Mouse (Mus musculus) left cerebral cortex, postnatal 25 days (tissue): ENCODE data around the gene Tifab. TPM values are rescaled to one million over a fixed set of nuclear protein-coding genes. Genes with fewer than 3 reads are reported as not detected.

Source experiments
- DNase-seq, 2 experiments: peaks; one replicate each; pipeline ENCODE4 v3.0.0; 2022; ENCODE audit warnings: low spot score in 2 of 2, mixed read lengths in 1 of 2
- intact Hi-C: fragments of 180-260 bp; cut with DNase I; formaldehyde crosslinking; loops from one replicate; pipeline ENCODE4 v1.15.1; 2025
- total RNA-seq, 2 experiments: library from RNA; stranded (reverse); gene quantifications; 2 replicates each; pipeline ENCODE4 v1.2.3; 2021

Gene Tifab
- total RNA-seq, 2 experiments from 2014 or later, result 1.5 to 2.3 TPM

GRCm38 (mm10) chr13:56183687-56184086 lies 5.0 kb upstream of the Tifab start:
- intact Hi-C loops, result no loop called here
- DNase-seq, result no peak

DNA sequence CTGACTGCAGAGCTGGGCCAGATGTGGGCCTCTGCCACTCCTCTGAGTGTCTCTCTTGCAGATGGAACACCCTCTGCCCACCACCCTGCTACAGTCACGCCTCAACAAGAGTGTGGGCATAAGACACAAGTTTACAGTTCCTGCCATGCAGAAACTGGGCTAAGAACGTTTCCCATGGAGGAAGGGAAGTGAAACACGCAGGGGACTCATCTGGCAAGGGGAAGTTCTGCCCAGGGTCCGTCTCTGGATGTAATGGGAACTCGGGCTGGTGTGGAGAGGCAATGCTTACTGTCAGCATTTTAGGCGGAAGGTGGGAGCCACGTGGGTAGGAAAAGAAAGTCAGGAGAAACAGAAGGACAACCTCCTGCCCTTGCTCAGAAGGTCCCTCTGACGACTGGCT lies 2.7 kb upstream of the Tifab start:
- intact Hi-C loops, result no loop called here
- peak in 1 of 2 experiments; percentile 55 for DNase-seq

GRCm38 (mm10) chr13:56176310-56176709 lies 2.4 kb downstream of the Tifab start:
- DNase-seq, result no peak
- intact Hi-C loops, result no loop called here

DNA sequence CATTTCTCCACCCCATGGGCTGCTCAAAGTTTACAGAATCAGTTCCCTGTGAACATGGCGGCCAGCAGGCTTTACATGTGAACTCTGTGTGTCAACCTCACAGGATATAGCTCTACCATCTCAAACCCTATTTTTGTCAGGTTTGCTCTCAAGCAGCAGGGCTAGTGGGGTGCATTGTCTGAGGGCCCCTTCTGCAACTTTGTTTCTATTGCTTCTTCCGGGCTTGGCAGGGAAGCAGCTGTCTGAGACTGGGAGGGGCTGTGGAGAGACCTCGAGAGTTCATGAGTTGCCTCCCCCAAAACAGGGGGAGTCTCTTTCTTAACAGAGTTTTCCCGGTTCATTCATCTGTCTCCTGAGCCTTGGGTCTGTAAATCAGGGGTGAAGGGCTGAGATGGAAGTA lies 2.8 kb downstream of the Tifab start:
- DNase-seq, result no peak
- intact Hi-C loops, result no loop called here

DNA sequence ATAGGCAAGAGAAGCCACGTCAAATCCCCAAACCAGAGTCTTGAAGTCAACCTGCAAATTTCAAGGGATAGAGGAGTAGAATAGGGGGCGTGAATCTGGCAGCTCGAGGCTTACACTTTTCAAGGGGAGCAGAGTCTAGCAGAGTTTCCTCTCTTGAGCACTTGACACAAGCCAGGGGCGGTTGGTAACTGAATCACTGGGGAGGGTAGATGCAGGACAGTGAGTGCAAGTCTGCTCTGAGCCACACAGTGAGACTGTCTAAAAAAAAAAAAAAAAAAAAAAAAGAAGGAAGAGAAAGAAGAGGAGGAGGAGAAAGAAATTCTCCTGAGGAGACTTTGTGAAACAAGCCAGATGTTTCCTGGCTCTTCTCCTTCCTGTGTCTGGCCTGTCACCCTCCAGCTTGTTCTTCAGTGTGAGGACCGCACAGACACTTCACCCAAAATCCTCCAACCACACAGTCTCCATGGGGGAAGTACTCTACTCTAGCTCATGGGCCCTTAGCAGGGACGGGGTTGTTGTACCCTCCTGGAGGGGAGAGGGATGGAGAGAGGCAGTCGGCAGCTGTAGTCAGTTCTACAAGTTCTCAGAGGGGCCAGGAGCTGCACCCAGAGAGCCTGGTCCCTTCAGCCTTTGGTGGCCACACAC lies 5.7 kb downstream of the Tifab start:
- no peak for DNase-seq
- intact Hi-C loops, result no loop called here

DNA sequence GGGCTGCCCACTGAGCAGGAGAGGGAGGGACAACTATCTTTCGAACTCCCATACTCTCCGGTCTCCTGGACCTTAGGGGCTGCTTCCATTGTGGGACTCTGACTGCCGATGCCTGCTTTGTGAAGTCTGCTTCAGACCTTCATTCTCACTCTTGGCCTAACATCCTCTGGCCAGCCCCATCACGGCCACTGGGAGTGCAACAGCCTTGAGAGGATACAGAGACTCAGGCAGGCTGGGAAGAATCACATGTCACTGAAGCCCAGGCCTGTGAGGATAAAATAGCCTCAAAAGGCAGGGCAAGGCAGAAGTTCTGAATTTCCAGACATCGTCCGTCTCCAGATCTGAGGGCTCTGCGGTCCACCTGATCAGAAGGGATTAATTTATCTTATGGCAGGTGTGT lies 6.6 kb downstream of the Tifab start:
- DNase-seq, result no peak

GRCm38 (mm10) chr13:56168403-56168781 lies 10.3 kb downstream of the Tifab start:
- DNase-seq, result no peak
- intact Hi-C loops, result no loop called here

More for the DNA sequence above, 6.6 kb downstream of the Tifab start:
- intact Hi-C loops, result no loop called here

DNA sequence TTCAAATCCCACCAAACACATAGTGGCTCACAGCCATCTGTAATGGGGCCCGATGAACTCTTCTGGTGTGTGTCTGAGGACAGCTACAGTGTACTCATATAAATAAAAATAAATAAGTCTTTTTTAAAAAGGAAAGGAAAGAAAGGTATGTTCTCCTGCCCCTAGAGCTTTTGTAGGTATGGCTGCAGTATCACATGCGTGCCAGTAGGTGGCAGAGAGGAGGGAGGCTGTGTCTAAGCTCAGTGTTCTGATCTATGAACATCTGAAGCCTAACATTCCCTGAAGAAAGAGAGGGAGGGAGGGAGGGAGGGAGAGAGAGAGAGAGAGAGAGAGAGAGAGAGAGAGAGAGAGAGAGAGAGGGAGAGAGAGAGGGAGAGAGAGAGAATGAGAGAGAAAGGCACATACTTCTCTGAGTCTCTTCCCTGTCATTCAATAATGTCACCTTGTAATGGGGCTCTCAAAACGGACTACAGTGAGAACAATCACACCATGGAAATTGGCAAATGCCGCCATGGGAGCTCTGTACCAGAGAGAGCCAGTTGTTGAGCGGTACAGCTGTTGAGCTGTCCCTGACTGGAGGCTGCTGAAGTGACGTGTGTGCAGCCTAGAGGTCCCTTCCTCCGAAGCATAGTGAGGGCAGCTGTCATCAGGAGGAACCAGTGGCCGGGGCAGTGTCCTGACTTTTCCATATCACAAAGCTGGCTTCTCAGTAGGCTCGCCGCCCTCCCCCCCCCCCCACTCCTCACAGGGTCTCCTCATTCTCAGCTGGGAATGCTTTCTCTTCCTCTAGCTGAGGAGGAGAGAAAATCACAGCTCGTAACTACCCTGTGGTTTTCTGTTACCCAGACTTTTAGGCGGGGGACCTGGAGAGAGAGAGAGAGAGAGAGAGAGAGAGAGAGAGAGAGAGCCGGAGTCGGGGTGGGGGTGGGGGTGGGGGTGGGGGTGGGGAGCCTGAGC lies 11.0 kb downstream of the Tifab start:
- intact Hi-C loops, result no loop called here
- no peak for DNase-seq

DNA sequence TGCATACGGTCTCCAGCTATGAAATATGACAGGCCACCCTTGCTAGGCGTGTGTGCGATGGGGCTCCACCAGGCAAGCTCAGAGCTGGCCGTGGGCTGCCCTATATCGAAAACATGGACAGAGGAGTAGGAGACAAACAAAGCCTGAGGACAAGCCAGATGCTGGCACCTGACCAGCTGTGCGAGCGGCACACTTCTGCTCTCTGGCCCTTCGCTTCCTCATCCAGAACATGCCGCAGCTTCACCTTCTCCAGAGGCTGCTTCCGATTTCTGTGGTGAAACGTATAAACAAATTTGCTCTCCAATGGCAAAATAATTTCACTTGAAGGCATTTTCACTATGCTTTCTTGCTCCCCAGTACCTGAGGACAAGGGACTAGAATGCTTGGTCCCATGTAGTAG lies 13.1 kb downstream of the Tifab start:
- no peak for DNase-seq
- intact Hi-C loops, result no loop called here

DNA sequence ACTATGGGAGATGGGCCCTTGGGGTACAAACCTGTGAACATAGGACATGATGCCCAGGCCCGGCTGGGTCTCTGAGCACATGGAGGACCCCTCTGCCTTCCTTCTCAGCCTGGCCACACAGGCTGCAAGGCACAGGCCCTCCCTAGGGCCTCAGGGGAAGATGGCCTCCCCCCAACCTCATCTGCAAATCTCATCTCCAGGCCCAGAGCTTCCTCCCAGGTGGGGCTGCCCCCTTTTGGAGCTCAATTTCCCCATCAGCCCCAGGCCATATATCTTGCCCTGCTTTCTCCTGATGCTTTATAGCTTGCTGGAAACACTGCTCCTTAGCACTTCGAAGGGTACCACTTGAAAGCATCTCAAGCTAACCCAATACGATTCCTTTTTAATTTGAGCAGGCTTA lies 14.3 kb downstream of the Tifab start:
- intact Hi-C loops, result no loop called here

GRCm38 (mm10) chr13:56163751-56164150 lies 14.9 kb downstream of the Tifab start:
- no peak for DNase-seq
- intact Hi-C loops, result no loop called here

More for the DNA sequence above, 14.3 kb downstream of the Tifab start:
- DNase-seq, result no peak

DNA sequence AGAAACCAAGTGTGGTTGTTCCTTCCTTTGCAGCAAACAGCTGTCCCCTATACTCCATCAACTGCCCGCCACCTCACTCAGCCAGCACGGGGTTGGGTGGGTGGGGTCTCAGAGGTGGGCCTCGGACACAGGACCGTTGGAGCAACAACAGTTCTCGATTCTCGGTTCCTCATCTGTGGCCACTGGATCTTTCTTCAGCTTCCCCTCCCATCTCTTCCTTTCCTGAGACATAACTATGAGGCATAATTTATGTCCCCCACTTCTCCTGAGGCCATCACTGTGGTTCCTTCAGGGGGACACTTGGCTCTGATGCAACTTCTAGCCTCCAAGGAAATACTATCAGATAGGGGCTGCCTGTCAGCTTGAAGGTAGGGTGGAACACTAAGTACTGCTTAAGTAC lies 15.8 kb downstream of the Tifab start:
- intact Hi-C loops, result no loop called here
- no peak for DNase-seq

DNA sequence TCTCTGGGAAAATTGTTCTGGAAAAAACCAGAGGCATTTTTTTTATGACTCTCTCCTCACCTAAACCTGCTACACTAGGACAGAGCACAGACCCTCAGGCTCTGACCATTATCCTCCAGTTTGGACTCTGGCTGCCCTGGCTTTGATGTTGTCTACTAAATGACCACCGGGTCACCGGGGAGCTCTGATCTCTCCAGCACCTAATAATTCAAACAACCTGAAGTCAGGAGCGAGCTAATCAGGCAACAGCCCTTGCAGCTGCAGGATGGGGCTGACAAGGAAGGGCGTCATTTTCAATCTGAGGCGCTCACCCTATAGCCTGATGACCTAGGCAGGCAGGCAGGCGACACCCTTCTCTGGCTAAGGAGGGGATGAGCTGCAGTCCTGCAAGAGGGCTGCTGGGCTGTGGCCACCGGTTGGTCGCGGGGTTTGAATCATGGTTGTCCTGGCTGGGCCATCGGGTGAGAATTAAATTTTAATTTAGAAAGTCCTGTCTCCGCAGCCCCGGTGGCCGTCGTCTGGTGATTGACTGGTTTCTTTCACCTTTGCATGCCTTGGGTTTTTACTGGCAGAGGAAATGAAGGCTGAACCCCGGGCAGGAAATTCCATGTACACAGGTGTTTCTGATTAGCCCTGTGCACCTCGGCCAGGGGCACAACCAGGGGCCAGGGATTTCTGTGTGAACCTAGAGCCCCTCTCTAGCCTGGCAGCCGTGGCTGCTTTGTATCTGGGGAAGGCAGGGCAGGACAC lies 18.9 kb downstream of the Tifab start:
- no peak for DNase-seq
- intact Hi-C loops, result no loop called here

- DNase-seq, result no peak
- intact Hi-C loops, result no loop called here
Observed at GRCm38 (mm10) chr13:56159016-56159601, 19.6 kb downstream of the Tifab start.

GRCm38 (mm10) chr13:56155671-56156070 lies 23.0 kb downstream of the Tifab start:
- intact Hi-C loops, result no loop called here
- no peak for DNase-seq

DNA sequence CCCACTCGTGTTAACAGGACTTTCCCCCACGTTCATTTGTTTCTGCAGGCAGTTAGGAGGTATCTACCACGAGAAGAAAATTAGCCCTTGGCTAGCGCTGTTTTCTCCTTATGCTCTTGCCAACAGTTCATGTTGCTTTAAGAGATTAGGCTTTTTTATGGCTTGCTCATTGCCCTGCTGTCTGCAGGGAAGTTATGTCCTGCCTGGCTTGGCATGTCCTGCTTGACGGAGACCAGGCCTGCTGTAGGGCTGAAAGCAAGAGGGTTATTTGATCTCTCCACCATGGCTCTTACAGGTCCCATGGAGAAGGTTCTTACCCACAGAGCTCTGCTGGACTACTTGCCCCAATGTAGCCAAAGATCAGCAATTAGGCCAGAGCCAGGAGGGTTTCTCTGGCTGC lies 23.6 kb downstream of the Tifab start:
- no peak for DNase-seq
- intact Hi-C loops, result no loop called here

DNA sequence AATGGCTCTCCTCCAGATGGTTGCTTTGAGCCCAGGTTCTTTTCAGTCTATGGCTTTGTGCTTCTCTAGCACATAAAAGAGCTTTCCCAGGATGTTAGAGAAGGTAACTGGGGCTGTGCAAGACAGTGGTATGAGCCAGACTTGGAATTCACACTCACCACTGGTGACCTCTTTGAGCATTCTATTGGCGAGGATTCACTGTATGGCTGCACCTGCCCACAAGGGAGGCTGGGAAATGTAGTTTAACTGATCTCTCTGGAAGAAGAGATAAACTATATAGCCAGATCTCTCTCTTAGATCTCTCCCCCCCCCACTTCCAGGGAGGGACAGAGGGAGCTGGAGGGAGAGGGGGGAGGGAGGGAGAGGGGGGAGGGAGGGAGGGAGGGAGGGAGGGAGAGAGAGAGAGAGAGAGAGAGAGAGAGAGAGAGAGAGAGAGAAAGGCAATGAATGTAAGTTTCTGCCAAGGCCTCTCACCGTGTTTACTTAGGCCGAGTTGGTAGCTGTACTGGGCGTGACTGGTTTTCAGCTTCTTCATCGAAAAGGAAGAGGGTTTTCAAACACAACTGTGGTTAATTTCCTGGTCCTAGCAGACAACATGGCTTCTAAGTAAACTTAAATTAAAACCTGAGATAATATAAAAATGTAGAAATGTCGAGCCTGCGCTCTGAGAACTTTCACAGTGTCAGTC lies 25.8 kb downstream of the Tifab start:
- no peak for DNase-seq
- intact Hi-C loops, result no loop called here

DNA sequence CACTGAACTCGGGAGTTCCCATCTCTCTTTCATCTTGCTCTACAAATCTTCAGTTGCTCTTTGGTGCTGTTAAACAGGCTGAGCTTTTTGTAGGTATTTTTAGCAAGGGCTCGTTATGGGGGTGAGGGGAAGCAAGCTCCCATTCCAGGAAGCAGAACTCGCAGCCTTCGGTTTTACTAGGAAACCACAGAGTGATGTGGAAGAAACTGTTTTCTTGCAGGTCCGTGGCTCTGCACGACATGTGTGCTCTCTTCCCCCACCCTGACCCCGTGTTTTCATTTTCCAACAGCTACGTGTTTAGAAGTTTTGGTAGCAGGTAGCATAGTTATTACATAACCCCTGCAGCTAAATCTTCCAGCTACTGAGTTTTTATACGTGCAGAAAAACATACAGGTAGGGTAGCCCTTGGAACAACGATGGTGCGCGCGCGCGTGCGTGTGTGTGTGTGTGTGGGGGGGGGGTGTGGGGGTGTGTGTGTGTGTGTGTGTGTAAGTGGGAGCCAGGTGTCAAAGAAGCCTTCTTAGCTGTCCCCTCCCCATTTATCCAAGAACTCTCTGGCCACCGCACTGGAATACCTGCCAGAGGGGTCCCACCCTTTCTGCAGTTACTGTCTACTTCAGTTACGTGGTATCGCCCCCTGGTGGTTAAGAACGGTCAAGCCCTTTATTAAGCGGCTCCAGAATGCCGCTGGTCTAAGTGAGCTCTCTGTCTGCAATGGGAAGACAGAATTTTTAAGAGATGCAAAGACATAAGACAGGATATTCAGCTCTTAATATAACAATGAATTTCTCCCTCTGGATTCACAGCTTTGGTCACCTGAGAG lies 27.1 kb downstream of the Tifab start:
- DNase-seq, result peak; percentile 54 to 62
- intact Hi-C loops, result no loop called here

DNA sequence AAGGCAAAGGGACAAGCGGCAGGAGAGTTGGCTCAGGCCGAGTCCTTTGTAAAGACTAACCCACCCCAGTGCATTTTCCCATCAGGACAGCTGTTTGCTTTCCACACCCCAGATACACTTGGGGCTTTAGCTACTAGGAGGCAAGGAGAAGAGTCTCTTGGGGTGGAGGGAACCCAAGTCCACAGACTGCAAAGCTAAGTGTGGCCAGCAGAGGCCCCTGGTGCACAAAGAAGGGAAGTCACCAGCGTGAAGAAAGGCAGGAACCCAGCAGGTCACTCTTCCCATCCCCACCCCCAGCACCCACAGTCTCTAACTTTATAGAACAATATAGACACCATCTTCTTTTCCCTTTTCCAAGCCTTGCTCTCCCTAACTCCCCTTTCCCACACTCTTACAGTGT lies 33.2 kb downstream of the Tifab start:
- peak in 1 of 2 experiments; percentile 33 for DNase-seq
- intact Hi-C loops, result no loop called here
